Mouse (Mus musculus) G1E-ER4 (cell line): Measurements from ENCODE around the gene Rab7. TPM values are rescaled to one million over a fixed set of nuclear protein-coding genes. Genes with fewer than 3 reads are reported as not detected.

Source experiments
- GATA1 ChIP-seq: IDR thresholded peaks from one replicate; pipeline ENCODE4 v1.8.0; 2012; ENCODE audit warnings: low read length, inconsistent platforms
- polyA plus RNA-seq: library from polyadenylated mRNA; stranded (reverse); fragments of >175 nt; gene quantifications from 2 replicates; pipeline ENCODE4 v1.2.3, GENCODE M21; 2012

Rab7 gene
- polyA plus RNA-seq, 1 experiment = 147 TPM

DNA sequence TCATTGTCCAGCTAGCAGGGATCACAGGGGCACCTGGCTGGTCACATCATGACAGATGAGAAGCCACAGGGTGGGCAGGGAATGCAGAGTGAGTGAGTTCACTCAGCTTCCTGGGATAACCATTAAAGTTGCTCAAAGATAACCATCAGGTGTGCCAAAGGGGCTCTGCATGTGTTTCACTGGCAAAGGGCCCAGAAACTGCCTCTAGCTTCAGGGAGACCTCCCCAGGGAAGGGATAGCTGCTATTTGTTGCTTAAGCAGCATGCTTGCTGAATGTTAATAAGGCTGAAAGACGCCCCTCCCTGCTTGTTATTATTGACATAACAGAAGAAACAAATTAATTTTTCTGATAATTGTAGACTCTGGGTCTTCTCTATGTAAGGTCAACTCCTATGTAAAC, 53.2 kb downstream of the Rab7 start:
- no peak for TF ChIP-seq GATA1

DNA sequence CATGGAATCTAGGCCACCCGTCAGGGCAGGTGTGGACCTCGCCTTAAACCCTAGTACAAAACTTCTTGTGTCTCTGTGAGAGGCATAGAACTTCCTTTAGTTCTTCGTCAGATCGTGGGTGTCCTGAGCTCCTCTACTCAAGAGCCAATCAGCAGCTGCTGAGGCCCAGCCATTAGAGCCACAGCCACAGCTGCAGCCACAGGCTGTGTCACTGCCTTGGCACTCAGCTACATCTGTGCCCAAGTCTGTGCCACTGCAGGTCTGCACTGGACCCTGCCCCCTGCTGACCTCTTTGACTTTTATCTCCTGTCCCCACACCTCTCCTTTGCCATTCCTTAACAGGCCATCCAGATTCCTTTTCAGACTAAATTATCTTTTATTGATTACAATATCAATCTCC, 53.9 kb downstream of the Rab7 start:
- TF ChIP-seq GATA1 = no peak

DNA sequence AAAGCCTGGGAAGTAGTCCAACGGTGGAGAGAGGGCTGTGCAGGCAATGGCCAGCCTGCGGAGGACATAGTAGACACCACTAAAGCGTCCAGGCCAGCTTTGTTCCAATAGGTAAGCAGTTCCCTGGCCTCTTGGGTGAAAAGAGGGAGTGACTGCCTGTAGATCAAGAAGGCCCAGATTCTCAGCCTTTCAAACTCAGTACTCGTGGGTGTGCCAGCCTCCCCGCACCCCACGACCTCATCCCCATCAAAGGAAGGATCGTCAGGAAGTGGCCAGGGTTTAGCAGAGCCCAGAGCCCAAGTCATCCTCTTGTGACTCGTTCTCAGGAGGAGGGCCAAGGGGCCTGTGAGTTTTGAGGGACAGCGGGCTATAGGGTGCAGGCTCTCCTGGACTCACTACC, 62.6 kb downstream of the Rab7 start:
- TF ChIP-seq GATA1 = no peak

DNA sequence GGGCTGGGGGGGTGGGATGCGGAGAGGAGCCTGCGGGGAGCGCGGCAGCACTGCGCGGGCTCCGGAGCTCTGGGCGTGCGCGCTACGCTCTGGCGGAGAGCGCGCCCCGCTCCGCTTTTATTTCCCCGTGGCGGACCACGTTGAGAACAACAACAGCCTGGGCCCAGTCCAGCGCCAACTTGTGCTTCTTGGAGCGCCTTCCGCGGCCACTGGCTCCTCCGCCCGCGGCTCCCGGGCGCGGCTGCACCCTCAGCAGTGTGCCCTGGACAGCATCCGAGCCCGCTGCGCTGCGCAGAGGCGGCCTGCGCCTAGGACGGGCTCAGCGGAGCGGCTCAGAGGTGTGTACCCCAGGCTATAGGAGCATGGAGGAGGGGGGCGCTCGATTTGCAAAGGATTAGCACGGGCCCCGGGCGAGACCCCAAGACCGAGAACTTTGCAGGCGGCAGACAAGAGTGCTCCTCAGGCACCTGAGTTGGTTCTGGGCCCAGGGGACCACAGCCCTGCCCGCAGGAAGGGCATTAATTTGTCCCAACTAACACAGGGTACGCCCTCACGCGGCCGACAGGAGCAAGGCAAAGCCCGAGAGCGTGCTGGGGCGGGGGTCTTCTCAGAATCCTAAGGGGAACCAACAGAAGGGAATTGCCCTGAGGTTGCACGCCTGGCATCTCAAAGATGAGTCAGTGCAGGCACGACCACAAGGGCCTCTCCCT, 63.4 kb downstream of the Rab7 start, which contains the start of gene H1fx:
TSS of gene H1fx (minus strand) at position 91 of the 710 bp plus-strand sequence.
- TF ChIP-seq GATA1 = no peak

DNA sequence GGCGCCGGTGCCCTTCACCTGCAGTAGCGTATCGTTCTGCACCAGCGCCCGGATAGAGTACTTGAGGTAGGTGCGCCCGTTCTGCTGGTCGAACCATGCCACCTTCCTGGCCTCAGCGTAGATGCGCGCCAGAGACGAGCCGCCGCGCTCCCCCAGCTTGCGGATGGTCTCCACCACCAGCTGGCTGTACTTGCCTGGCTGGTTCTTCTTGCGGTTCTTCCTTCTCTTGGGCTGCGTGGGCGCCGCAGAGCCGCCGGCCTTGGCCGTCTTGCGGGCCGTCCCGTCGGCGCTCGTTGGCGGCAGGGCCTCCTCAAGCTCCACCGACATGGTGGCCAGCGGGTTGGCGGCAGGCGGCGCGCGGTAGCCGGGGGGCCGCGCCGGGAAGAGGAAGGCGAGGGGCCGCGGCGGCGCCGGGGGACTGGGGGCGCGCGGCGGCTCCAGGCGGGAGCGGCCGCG, 64.0 kb downstream of the Rab7 start:
- no peak for TF ChIP-seq GATA1

DNA sequence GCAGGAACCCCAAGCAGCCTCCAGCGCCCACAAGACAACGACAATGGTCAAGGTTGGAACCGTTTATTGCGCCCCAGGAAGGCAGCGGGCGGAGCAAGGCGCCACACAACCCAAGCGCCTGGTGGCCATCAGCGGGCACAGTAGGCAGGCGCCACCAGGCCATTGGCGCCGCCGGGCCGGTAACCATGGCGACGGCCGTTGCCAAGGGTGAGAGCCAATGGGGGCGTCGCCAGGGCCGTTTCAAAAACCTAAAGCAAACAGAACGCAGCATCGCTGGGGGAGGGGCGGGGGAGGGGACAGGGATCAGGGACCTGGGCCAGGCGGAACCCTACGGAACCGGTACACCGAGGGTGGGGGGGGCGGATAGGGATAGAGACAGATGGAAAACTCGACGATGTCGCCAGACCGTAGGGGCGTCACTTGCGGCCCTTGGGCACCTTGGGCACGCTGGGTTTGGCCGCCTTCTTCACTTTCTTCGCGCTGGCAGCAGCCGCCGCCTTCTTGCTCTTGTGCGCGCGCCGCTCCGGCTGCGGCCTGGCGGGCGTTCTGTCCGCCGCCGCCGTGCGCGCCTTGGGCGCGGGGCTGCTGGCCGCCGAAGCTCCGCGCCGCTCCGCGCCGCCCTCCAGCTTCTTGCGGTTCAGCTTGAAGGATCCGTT, 64.6 kb downstream of the Rab7 start:
- no peak for TF ChIP-seq GATA1

DNA sequence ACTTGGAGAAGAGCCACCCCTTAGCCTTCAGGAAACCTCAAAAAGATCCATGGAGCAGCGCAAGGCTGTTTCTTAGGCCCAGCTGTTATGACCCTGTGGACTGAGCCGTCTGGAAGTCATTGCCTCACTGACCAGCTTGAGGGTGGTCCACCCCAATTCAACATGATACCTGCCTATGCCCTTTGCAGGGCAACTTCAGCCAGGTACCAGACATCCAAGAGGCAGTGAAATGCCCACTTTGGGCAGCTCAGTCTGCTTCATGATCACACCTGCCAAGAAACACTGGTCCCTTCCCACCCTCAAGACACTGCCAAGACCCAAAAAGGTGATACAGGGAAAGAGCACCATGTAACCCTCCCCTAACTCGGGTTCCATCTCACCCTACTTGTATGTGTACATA, 65.3 kb downstream of the Rab7 start:
- no peak for TF ChIP-seq GATA1

DNA sequence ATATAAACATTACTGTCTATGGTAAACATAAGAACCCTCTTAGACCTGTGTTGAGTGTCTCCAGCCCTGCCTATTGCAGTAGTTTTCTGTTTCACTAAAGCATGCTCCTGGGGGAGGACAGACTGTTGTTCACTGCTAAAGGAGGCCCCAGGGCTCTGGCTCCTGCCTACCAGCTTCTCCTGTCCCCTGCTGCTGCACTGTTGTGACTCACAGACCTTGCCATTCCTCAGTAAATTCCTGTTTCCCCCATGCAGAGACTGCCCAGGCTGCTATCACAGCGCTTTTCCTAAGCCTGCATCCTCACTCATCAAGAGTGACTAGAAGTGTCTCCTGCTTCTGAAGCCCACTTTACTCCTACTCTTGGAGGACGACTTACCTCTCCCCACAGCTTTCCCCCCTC, 75.0 kb downstream of the Rab7 start:
- no peak for TF ChIP-seq GATA1

Other genes starting within 250 kb of the Rab7 start
- gene Rab43, start 233.1 kb downstream of the Rab7 start, polyA plus RNA-seq = 16.4 and 40.9 TPM in 2 replicates
- gene Gm45140, start 209.5 kb downstream of the Rab7 start, polyA plus RNA-seq = 11.0 and 20.9 TPM in 2 replicates
- gene Isy1, start 206.5 kb downstream of the Rab7 start, polyA plus RNA-seq = 39.8 and 51.1 TPM in 2 replicates
- gene Cnbp, start 194.2 kb downstream of the Rab7 start, polyA plus RNA-seq = 136 and 182 TPM in 2 replicates
- 24.3 and 50.8 TPM in 2 replicates for gene Copg1, start 157.5 kb downstream of the Rab7 start, polyA plus RNA-seq
- 21.1 and 28.9 TPM in 2 replicates for gene Hmces, start 131.3 kb downstream of the Rab7 start, polyA plus RNA-seq
- not detected in 2 replicates for gene H1fx, start 63.6 kb downstream of the Rab7 start, polyA plus RNA-seq
- 39.1 and 45.3 TPM in 2 replicates for gene Rpn1, start 39.2 kb upstream of the Rab7 start, polyA plus RNA-seq
- 1,839 and 2,306 TPM in 2 replicates for gene Gata2, start 148.6 kb upstream of the Rab7 start, polyA plus RNA-seq
- gene Dnajb8, start 177.0 kb upstream of the Rab7 start, polyA plus RNA-seq = not detected in 2 replicates